Mouse (Mus musculus): ENCODE measurements around the gene Capns2.

Gene Capns2

GRCm38 (mm10) chr8:92906553-92906952 is 5.3 kb downstream of the Capns2 start:
- no peak for DNase-seq (ENCODE audit: low spot score)

- DNase-seq (ENCODE audit: low spot score): no peak
Observed at GRCm38 (mm10) chr8:92908448-92908847, 7.2 kb downstream of the Capns2 start.

- no peak for DNase-seq (ENCODE audit: low spot score)
Observed at GRCm38 (mm10) chr8:92911477-92911876, 10.3 kb downstream of the Capns2 start.

GRCm38 (mm10) chr8:92913396-92913795 is 12.2 kb downstream of the Capns2 start:
- DNase-seq (ENCODE audit: low spot score): no peak

GRCm38 (mm10) chr8:92916082-92916481 is 14.9 kb downstream of the Capns2 start:
- no peak for DNase-seq (ENCODE audit: low spot score)

GRCm38 (mm10) chr8:92921768-92922167 is 20.6 kb downstream of the Capns2 start:
- DNase-seq (ENCODE audit: low spot score): no peak

GRCm38 (mm10) chr8:92928986-92929385 is 27.8 kb downstream of the Capns2 start:
- DNase-seq (ENCODE audit: low spot score): no peak

- DNase-seq (ENCODE audit: low spot score): no peak
Observed at GRCm38 (mm10) chr8:92938056-92938455, 36.8 kb downstream of the Capns2 start.

GRCm38 (mm10) chr8:92949071-92949470 is 47.9 kb downstream of the Capns2 start:
- DNase-seq (ENCODE audit: low spot score): no peak

GRCm38 (mm10) chr8:92950639-92951371 is 49.6 kb downstream of the Capns2 start:
- DNase-seq (ENCODE audit: low spot score): no peak

Data from left cerebral cortex, adult 11 months (tissue).